8 mouse cellular contexts compared by ENCODE assay signal in the genomic region with DNA sequence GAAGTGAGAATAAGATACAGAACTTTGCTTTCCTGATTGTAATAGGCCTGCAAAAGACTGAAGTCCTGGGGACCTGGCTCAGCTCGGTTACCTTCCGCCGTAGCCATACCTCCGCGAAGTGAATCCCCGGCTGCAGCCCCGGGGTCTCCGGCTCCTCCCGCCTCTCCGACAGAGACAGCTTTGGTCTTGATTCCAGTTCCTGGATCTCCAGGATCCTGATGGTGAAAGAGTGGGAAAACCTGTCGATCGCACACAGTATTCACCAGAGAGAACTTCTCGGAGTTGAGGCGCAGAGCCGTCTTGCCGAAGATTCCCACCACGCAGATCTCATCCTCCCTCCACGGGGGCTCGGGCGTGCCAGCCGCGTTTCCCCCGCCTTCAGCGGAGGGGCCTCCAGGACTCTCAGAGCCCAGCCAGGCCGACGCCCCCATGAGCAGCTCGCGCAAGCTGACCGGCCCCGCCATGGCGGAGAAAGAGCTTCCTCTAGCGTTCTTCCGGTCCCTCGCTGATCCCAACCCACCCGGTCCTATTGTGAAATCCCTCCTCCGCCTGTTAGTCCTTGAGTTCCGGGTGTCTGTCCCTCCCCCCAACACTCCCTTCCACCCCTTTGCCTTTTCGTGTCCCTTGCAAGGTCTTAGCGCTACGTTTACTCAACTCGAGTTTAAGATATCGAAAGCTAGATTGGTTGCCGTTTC. TPM values are rescaled to one million over a fixed set of nuclear protein-coding genes. Genes with fewer than 3 reads are reported as not detected.
A peak's percentile ranks its signal among the peaks of the same experiment; 100 is the strongest.
DNase-seq lines count a peak whose midpoint lies in the region; ATAC-seq and TF ChIP-seq lines count a peak whose summit lies in the region.

Smg8 (minus strand) TSS at position 485 of the 695 bp plus-strand sequence.

- peak; percentile 73; the same call in 1 of the 2 replicates for TF ChIP-seq POLR2A in small intestine, adult 2 months (IDR thresholded peaks at IDR 0.05; ENCODE audit: low read depth, low read length)

- peak within 1 kb of the TSS; percentile 94 for H3K9ac ChIP-seq in embryonic facial prominence, embryonic 12.5 days
- peak within 1 kb of the TSS; percentile 96 for H3K9ac ChIP-seq in limb, embryonic 11.5 days (ENCODE audit: low read length)
- H3K9ac ChIP-seq in midbrain, embryonic 13.5 days (replicated peaks): peak within 1 kb of the TSS; percentile 91

- peaks cover 38% of the 10 kb centered on the region for H3K36me3 ChIP-seq in embryonic facial prominence, embryonic 12.5 days
- peaks cover 7% of the 10 kb centered on the region for H3K36me3 ChIP-seq in limb, embryonic 11.5 days (ENCODE audit: control insufficient read depth, insufficient read depth, low read length)
- peaks cover 33% of the 10 kb centered on the region for H3K36me3 ChIP-seq in midbrain, embryonic 13.5 days
- H3K36me3 ChIP-seq in small intestine, adult 2 months (ENCODE audit: control insufficient read depth, insufficient read depth, low read length): peaks cover 22% of the 10 kb centered on the region

- H3K4me3 ChIP-seq in embryonic facial prominence, embryonic 12.5 days: peak within 1 kb of the TSS; percentile 94
- peak within 1 kb of the TSS; percentile 72 for H3K4me3 ChIP-seq in limb, embryonic 11.5 days (ENCODE audit: low read depth, low read length)
- H3K4me3 ChIP-seq in midbrain, embryonic 13.5 days (replicated peaks): peak within 1 kb of the TSS; percentile 96
- H3K4me3 ChIP-seq in small intestine, adult 2 months (ENCODE audit: low read depth, low read length): peak within 1 kb of the TSS; percentile 100

- ATAC-seq in embryonic facial prominence, embryonic 12.5 days (ENCODE audit: insufficient number of reproducible peaks, insufficient read depth, low FRiP score, low TSS enrichment): 0 out of 2 replicates have a peak, but pooled peaks have one; percentile 74
- peak; percentile 73 for ATAC-seq in limb, embryonic 11.5 days (ENCODE audit: insufficient number of reproducible peaks, low FRiP score, low TSS enrichment, low read depth)
- ATAC-seq in midbrain, embryonic 13.5 days: peak; percentile 95

- WGBS in embryonic facial prominence, embryonic 12.5 days: under 1% methylated on average over 42 of the region's 43 CpGs
- under 1% methylated on average over 43 of the region's 43 CpGs for WGBS in limb, embryonic 11.5 days
- under 1% methylated on average over 43 of the region's 43 CpGs for WGBS in midbrain, embryonic 13.5 days
- under 1% methylated on average over 43 of the region's 43 CpGs for whole genome bisulfite sequencing in small intestine, adult 2 months

- peak; percentile 93 for DNase-seq in 3T3-L1 (ENCODE audit: low read depth, low spot score)
- DNase-seq in adrenal gland, postnatal 36 days: peak; percentile 88 to 90
- DNase-seq in heart, adult 11 months: peak; percentile 98
- DNase-seq in kidney, adult 18-20 months: peak; percentile 81
- peak; percentile 84 for DNase-seq in limb, embryonic 11.5 days (ENCODE audit: low spot score)

- H3K4me2 ChIP-seq in embryonic facial prominence, embryonic 12.5 days (replicated peaks): peak within 1 kb of the TSS; percentile 97
- peak within 1 kb of the TSS; percentile 71 for H3K4me2 ChIP-seq in limb, embryonic 11.5 days (ENCODE audit: low read depth, severe bottlenecking)
- H3K4me2 ChIP-seq in midbrain, embryonic 13.5 days (replicated peaks): peak within 1 kb of the TSS; percentile 98

- H3K4me1 ChIP-seq in embryonic facial prominence, embryonic 12.5 days: peaks cover 24% of the 10 kb centered on the region
- peaks cover 14% of the 10 kb centered on the region for H3K4me1 ChIP-seq in limb, embryonic 11.5 days (ENCODE audit: control insufficient read depth, insufficient read depth, low read length)
- peaks cover 37% of the 10 kb centered on the region for H3K4me1 ChIP-seq in midbrain, embryonic 13.5 days (replicated peaks)
- H3K4me1 ChIP-seq in small intestine, adult 2 months (ENCODE audit: control insufficient read depth, insufficient read depth, insufficient read length, low read length): peaks cover 12% of the 10 kb centered on the region; the same call in 1 of the 2 replicates

- no peaks in the 10 kb centered on the region for H3K27me3 ChIP-seq in embryonic facial prominence, embryonic 12.5 days
- H3K27me3 ChIP-seq in limb, embryonic 11.5 days (ENCODE audit: control insufficient read depth, insufficient read depth, low read length): no peaks in the 10 kb centered on the region
- H3K27me3 ChIP-seq in midbrain, embryonic 13.5 days: no peaks in the 10 kb centered on the region
- H3K27me3 ChIP-seq in small intestine, adult 2 months (ENCODE audit: control insufficient read depth, insufficient read depth, low read length): no peaks in the 10 kb centered on the region

- peak within 1 kb of the TSS; percentile 74 for H3K27ac ChIP-seq in embryonic facial prominence, embryonic 12.5 days
- H3K27ac ChIP-seq in limb, embryonic 11.5 days (replicated peaks; ENCODE audit: low read depth, low read length): peak within 1 kb of the TSS; percentile 11; the same call in 1 of the 2 replicates
- H3K27ac ChIP-seq in midbrain, embryonic 13.5 days: peak within 1 kb of the TSS; percentile 74
- H3K27ac ChIP-seq in small intestine, adult 2 months (ENCODE audit: insufficient read depth, low read depth, low read length): peak within 1 kb of the TSS; percentile 59

- TF ChIP-seq CTCF in small intestine, adult 2 months (IDR thresholded peaks at IDR 0.05; ENCODE audit: extremely low read depth, insufficient read length, insufficient replicate concordance, low read depth, low read length): 0 out of 2 replicates have a peak, but pooled peaks have one; percentile 4

- H3K9me3 ChIP-seq in embryonic facial prominence, embryonic 12.5 days: no peaks in the 10 kb centered on the region
- H3K9me3 ChIP-seq in limb, embryonic 11.5 days (ENCODE audit: control insufficient read depth, low read length): no peaks in the 10 kb centered on the region
- H3K9me3 ChIP-seq in midbrain, embryonic 13.5 days: no peaks in the 10 kb centered on the region

RNA-seq across cellular contexts. Expression of gene Smg8, which starts in this region (rescaled TPM):
- 10 to 100 TPM; 19.5 to 19.6 TPM for total RNA-seq in adrenal gland, postnatal 36 days (2021)
- polyA plus RNA-seq in embryonic facial prominence, embryonic 12.5 days (2016; fragmentation: Nextera tagmentation; extraction: Ambion mirVana): 25.7 and 26.1 TPM in 2 replicates
- 33.4 and 35.2 TPM in 2 replicates for polyA plus RNA-seq in limb, embryonic 11.5 days (2014; fragmentation: Nextera tagmentation; extraction: Ambion mirVana)
- polyA plus RNA-seq in midbrain, embryonic 13.5 days (2015; fragmentation: Nextera tagmentation; extraction: Ambion mirVana): 23.0 and 23.7 TPM in 2 replicates
- 1.8 and 2.4 TPM in 2 replicates for polyA plus RNA-seq in small intestine, adult 2 months (2012; rRNA removed)

Comparison
In these comparisons a context has a peak if more than half of its experiments do, and no peak if none do; other contexts are left out.
1. Peak in every context shown above with its lines: DNase-seq, ATAC-seq, H3K4me3 ChIP-seq and H3K27ac ChIP-seq.
2. H3K27ac ChIP-seq: peak in every context shown above with its lines; median percentile 74 in embryonic facial prominence, embryonic 12.5 days; 74 in midbrain, embryonic 13.5 days; 59 in small intestine, adult 2 months; 11 in limb, embryonic 11.5 days.